Mouse (Mus musculus) cerebellum, adult 2 months (tissue): ENCODE data around the gene Ccnl1.

Experiments
- CTCF ChIP-seq: fragments of 200-500 bp; IDR thresholded peaks from 2 replicates; pipeline ENCODE4 v1.5.1; 2011; ENCODE audit warnings: low read depth, mild to moderate bottlenecking, control low read depth, low read length, moderate library complexity, borderline replicate concordance; ENCODE audit not compliant: insufficient read depth
- POLR2A ChIP-seq: fragments of 200-500 bp; IDR thresholded peaks from 2 replicates; pipeline ENCODE4 v1.6.1; 2011; ENCODE audit warnings: low read length, control low read depth, borderline replicate concordance; ENCODE audit not compliant: insufficient read depth

DNA sequence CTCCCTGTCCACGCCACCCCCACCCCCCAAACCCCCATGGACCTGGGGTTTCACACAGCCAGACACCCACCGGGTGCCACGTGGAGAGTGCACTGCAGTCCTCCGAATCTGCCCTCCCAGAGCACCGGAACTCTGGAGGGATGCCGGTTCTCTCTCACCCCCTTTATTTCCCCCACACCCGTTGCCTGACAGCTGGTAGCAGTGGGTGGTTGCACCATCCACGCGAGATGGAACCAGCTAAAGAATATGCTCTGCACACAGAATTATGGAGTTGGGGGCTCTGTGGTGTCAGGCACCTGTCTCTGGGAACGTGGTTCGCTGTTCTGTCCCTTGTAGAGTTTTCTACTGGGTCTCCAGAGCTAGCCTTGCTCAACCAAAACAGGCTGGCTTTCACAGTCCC is 45.8 kb downstream of the Ccnl1 start:
- TF ChIP-seq POLR2A (no peak), CTCF (no peak)
